Mouse (Mus musculus): ENCODE measurements at regions not wholly inside any gene's neighbourhood (a gene's known extent, or its start where the extent isn't known, plus 50 kb on each side); places are given as distances from the start of the nearest gene placed in this dataset.

GRCm38 (mm10) chr3:16369629-16370028 lies 363.4 kb upstream of the Gm5150 start:
- no peak for DNase-seq (ENCODE audit: low spot score)

- DNase-seq (ENCODE audit: low spot score): no peak
These were observed 356.9 kb upstream of the Gm5150 start for GRCm38 (mm10) chr3:16363134-16363533.

GRCm38 (mm10) chr3:16358999-16359398 lies 352.8 kb upstream of the Gm5150 start:
- DNase-seq (ENCODE audit: low spot score): no peak

- DNase-seq (ENCODE audit: low spot score): no peak
These were observed 324.5 kb upstream of the Gm5150 start for GRCm38 (mm10) chr3:16330750-16331149.

- DNase-seq (ENCODE audit: low spot score): peak; percentile 70
These were observed 304.6 kb upstream of the Gm5150 start for GRCm38 (mm10) chr3:16310834-16311233.

GRCm38 (mm10) chr3:16277407-16277806 lies 271.2 kb upstream of the Gm5150 start:
- DNase-seq (ENCODE audit: low spot score): no peak
